Mouse (Mus musculus): Measurements from ENCODE around the gene Cypt14.
"Not testable (repeated sequence)": the region's sequence is repeated elsewhere in the genome, so short reads cannot be mapped to it uniquely, and the experiment has no call there.

Cypt14 gene

DNA sequence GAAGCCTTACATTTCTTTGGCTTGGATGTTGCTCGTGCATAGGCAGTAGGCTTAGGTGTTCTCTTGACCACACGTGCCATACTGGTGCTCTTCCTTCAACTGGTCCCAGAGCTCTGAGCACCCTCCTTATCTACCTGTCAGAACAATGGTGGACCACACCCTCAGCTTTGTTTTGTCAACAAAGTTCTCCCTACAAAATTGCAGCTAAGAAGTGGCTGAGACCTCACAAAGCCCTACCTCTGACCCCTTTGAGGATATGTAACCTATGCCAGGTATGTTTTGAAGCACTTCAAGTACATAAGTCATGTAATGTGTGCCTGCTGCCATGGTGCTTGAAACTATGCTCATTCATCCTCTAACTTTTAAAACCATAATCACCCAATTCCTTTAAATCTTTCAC, at the start of gene Cypt14:
Gene Cypt14 (minus strand): TSS at position 101 of the 400 bp plus-strand sequence.
- in situ Hi-C loops (cut with MboI; ENCODE audit: low sequenced_read_pairs): not testable (repeated sequence)

Measured in CH12F3 (cell line).